Mouse (Mus musculus): ENCODE measurements around the gene Ccdc187. TPM values are rescaled to one million over a fixed set of nuclear protein-coding genes. Genes with fewer than 3 reads are reported as not detected.

The Ccdc187 gene
- total and polyA plus RNA-seq, 3 experiments: not detected

GRCm38 (mm10) chr2:26306702-26307101, 12.3 kb upstream of the Ccdc187 start:
- H3K4me2 ChIP-seq (ENCODE audit: insufficient read depth, low read depth, poor library complexity, severe bottlenecking): no peak overlapping the region
- H3K27ac ChIP-seq (ENCODE audit: insufficient read depth, low read depth): no peak overlapping the region
- dilution Hi-C loops (cut with MboI; ENCODE audit: extremely low pct_ligation_motif_present, extremely low pct_unique_long_range_greater_than_20kb, low sequenced_read_pairs) (no loop called here), in situ Hi-C loops (cut with MboI; ENCODE audit: low pct_ligation_motif_present, low pct_unique_long_range_greater_than_20kb, low sequenced_read_pairs) (no loop called here)
- no peaks in the 10 kb centered on the region for H3K36me3 ChIP-seq (replicated peaks in 1 of 2; ENCODE audit: control insufficient read depth in 1 of 2, insufficient read depth in 1 of 2, low read length in 1 of 2)
- no peaks in the 10 kb centered on the region for H3K79me2 ChIP-seq (replicated peaks; ENCODE audit: control insufficient read depth, extremely low read depth, insufficient read depth, poor library complexity, severe bottlenecking)
- no peak for DNase-seq (ENCODE audit: extremely low read depth)
- H3K9me3 ChIP-seq (replicated peaks; ENCODE audit: low read length): peaks cover 15% of the 10 kb centered on the region
- TF ChIP-seq RAD21 (IDR thresholded peaks at IDR 0.05; ENCODE audit: low read depth, low read length) (no peak), USF2 (conservative IDR thresholded peaks at IDR 0.05; ENCODE audit: low read depth, low read length) (no peak), RCOR1 (conservative IDR thresholded peaks at IDR 0.05; ENCODE audit: low read depth, low read length) (no peak), MAX (IDR thresholded peaks at IDR 0.05; ENCODE audit: low read length) (no peak), CHD1 (IDR thresholded peaks at IDR 0.05; ENCODE audit: low read depth, low read length) (no peak)
- peaks cover 27% of the 10 kb centered on the region for H3K27me3 ChIP-seq (replicated peaks)
- no peak overlapping the region for H3K4me3 ChIP-seq (replicated peaks in 1 of 3; ENCODE audit: low read depth in 2 of 3, low read length in 2 of 3, poor library complexity in 1 of 3)
- no peak overlapping the region for H3K9ac ChIP-seq (ENCODE audit: insufficient read depth, low read depth)
- peaks cover 1 to 5% of the 10 kb centered on the region in 2 experiments for H3K4me1 ChIP-seq (ENCODE audit: control insufficient read depth in 1 of 2, insufficient read depth in 2 of 2)

DNA sequence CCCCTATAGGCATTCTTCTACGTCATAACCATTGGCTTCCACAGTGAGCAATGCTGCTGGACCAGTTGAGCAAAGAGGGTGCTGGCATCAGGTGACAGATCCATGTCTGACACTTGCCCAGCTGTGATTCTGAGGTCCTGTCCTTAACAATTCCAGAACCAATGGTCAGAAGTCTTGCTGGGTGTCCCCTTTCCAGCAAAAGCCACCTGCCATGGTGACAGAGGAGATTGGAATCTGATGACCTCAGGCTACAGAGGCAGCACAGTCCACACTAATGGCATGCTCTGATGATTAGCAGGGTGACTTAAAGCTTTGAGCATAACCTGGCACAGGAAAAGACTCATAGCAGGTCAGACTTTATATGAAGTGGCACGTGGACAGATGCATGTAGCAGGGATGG, 11.2 kb upstream of the Ccdc187 start:
- TF ChIP-seq IRF4 (IDR thresholded peaks at IDR 0.05; ENCODE audit: low read depth, low read length) (no peak), ZMIZ1 (IDR thresholded peaks at IDR 0.05; ENCODE audit: low read depth, low read length) (no peak), POLR2AphosphoS2 (IDR thresholded peaks at IDR 0.05; ENCODE audit: low read depth, low read length) (no peak), ETS1 (conservative IDR thresholded peaks at IDR 0.05; ENCODE audit: low read depth, low read length) (no peak), SIN3A (IDR thresholded peaks at IDR 0.05; ENCODE audit: low read length) (no peak), MXI1 (IDR thresholded peaks at IDR 0.05; ENCODE audit: low read depth, low read length) (no peak), POLR2A (IDR thresholded peaks at IDR 0.05; ENCODE audit: low read depth, low read length) (no peak), CHD1 (IDR thresholded peaks at IDR 0.05; ENCODE audit: low read depth, low read length) (no peak), UBTF (IDR thresholded peaks at IDR 0.05; ENCODE audit: low read depth, low read length) (no peak), EP300 (IDR thresholded peaks at IDR 0.05; ENCODE audit: low read length) (no peak), RCOR1 (conservative IDR thresholded peaks at IDR 0.05; ENCODE audit: low read depth, low read length) (no peak), TCF12 (IDR thresholded peaks at IDR 0.05; ENCODE audit: low read depth, low read length) (no peak), ZNF384 (IDR thresholded peaks at IDR 0.05; ENCODE audit: low read depth, low read length) (no peak)
- no peak overlapping the region for H3K27ac ChIP-seq (ENCODE audit: insufficient read depth, low read depth)
- no peak overlapping the region for H3K4me2 ChIP-seq (ENCODE audit: insufficient read depth, low read depth, poor library complexity, severe bottlenecking)
- no peak overlapping the region for H3K9ac ChIP-seq (ENCODE audit: insufficient read depth, low read depth)
- DNase-seq (ENCODE audit: extremely low read depth): no peak
- H3K27me3 ChIP-seq (replicated peaks): peaks cover 34% of the 10 kb centered on the region
- no peaks in the 10 kb centered on the region for H3K36me3 ChIP-seq (replicated peaks in 1 of 2; ENCODE audit: control insufficient read depth in 1 of 2, insufficient read depth in 1 of 2, low read length in 1 of 2)
- no peaks in the 10 kb centered on the region for H3K4me1 ChIP-seq (ENCODE audit: control insufficient read depth in 1 of 2, insufficient read depth in 2 of 2)
- in situ Hi-C loops (cut with MboI; ENCODE audit: low pct_ligation_motif_present, low pct_unique_long_range_greater_than_20kb, low sequenced_read_pairs): no loop called here
- no peak overlapping the region for H3K4me3 ChIP-seq (replicated peaks in 1 of 3; ENCODE audit: low read depth in 2 of 3, low read length in 2 of 3, poor library complexity in 1 of 3)
- no peaks in the 10 kb centered on the region for H3K79me2 ChIP-seq (replicated peaks; ENCODE audit: control insufficient read depth, extremely low read depth, insufficient read depth, poor library complexity, severe bottlenecking)
- peaks cover 15% of the 10 kb centered on the region for H3K9me3 ChIP-seq (replicated peaks; ENCODE audit: low read length)
- dilution Hi-C loops (cut with MboI; ENCODE audit: extremely low pct_ligation_motif_present, extremely low pct_unique_long_range_greater_than_20kb, low sequenced_read_pairs): no loop called here

Measured in CH12.LX (cell line).